Mouse (Mus musculus) ovary, adult 18-20 months (tissue): Measurements from ENCODE around the gene Efhb.

Source experiments
- DNase-seq: peaks from one replicate; pipeline ENCODE4 v3.0.0; 2022; ENCODE audit warnings: low spot score, mixed read lengths

Efhb gene

DNA sequence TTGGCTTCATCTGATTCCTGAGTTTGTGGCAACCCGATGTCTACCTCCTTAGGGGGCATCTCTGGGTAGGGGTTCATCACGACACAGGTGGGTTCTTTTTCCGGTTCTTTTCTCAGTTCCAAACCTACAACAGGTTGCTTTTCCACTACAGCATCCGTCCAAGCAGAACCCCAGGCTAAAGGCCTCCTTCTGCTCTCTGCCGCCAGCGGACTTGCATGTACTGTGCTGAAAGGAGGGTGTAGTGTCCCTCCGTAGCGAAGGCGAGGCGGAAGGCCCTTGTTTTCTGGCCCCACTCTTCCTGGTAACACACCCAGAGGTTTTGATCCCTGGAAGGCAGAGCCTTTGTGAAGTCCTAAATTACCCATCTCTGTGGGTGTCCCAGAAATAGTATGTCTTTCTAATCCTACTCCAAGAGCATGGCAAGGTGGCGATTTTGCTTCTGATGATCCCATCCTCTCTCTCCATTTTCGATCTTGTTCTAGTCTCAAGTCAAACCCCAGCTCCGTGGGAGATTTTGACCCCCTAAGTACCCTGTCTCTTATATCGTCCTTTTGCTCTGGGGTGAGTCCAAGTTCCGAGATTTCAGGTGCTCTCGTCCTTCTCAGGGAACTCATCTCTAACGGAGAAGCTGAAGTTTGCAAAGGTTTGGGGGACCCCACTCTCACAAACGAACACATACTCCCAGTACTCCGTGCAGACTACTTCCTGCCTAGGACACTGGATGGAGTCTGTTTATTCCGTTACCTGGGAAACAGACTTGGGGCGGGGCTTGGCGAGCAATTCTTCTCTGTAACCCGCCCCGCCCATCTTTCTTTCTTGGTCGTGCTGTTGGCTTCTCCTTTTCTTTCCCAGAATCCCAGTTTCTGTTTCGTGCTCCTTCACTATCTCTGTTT is at the start of gene Efhb:
TSS of gene Efhb (minus strand) at position 719 of the 893 bp plus-strand sequence.
- peak; percentile 89 for DNase-seq

DNA sequence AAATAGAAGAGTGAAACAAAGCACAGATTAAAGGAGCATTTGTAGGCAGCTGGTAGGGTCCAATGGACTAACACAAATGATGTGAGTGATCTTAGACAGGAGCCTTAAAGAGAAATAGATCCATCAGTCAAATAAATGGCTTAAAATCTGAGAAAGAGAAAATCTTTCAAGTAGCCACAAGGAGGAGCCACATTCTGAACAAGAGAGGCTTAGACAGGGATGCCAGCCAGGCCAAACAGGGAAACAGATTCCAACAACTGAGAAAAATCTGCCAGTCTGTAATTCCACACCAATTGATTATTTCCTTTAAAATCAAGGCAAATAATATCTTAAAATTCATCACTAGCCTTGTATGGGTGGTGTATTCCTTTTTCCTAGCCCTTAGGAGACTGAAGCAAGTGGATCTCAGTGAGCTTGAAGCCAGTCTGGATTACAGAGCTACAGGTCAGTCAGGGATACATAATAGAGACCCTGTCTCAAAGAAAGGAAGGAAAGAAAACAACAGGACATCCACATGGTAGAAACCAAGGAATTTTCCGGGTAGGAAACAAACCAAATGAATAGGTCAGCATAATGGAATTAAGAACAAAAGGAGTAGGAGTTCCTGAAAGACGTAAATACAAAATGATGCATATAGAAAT is 49.3 kb upstream of the Efhb start:
- no peak for DNase-seq

DNA sequence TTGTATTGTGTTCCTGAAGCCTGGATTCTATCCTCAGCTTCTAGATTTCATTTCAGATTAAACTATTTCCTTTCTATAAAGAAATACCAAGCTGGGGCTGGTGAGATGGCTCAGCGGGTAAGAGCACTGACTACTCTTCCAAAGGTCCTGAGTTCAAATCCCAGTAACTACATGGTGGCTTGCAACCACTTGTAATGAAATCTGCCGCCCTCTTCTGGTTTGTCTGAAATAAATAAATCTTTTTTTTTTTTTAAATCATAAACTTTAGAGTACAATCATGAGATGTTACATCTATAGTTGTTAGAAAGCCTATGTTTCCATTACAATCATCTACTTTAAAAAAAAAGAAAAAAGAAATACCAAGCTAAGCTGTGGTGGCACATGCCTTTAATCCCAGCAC is 39.8 kb upstream of the Efhb start:
- DNase-seq = no peak

DNA sequence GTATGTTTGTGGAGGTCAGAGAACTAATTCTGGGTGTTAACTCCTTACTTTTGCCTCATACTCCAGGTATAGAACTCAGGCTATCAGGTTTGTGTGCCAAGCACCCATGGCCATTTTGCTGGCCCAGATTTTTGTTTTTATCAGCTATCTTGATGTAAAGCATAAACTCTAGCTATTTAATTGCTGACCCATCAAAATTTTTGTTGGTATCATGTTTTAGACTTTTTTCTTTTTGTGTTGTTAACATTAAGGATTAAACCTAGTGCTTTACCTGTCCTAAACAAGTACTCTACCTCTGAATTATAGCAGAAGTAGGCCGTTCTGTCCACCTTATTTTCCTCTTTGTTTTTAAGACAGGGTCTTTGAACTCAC is 25.9 kb upstream of the Efhb start:
- DNase-seq = no peak

DNA sequence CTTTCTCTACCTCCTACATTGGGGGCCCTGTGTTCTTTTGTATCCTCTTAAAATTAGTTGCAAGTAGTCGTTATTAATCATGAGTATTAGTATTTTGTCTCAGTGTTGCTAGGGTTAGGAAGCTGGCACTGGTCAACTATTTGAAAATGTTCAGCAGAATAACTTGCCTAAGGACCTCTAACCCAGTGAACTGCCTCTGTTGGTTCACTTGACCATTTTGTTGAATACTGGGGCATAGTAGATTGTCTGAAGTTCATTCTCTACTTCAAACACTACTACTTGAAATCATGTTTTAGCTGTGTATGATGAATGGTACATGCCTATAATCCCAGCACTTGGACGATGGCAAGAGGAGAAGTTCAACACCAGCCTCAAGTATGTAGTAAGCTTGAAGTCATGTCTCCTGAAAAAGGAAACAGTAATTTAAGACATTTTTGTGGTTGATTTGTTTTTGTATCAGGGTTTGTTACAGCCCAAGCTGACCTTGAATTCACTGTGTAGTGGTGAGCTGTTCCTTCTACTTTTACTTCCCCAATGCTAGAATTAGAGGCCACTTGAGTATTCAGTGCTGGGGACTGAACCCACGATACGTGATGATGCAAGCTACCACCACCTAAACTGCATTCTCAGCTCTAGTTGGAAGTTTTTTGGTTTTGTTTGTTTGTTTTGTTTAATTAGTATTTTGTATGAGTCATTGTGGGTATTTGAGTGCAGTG is 25.3 kb upstream of the Efhb start:
- DNase-seq = no peak

DNA sequence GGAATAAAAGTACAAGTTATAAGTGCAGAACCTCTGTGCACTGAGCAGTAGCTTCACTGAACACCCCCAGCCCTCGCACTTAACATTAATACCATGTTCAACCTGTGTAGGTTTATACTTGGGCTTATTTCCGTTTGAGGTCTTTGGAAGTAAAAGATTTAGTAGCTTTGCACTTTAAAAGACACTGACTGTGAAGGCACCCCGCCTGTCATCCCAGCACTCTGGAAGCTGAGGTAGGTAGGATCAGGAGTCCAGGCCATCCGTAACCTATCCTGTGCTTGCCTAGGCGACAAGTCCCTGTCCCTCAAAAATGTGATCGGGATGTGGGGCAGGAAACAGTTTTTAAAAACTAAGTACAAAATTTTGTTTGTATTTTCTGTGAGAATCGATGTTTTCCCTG is 17.3 kb upstream of the Efhb start:
- no peak for DNase-seq

DNA sequence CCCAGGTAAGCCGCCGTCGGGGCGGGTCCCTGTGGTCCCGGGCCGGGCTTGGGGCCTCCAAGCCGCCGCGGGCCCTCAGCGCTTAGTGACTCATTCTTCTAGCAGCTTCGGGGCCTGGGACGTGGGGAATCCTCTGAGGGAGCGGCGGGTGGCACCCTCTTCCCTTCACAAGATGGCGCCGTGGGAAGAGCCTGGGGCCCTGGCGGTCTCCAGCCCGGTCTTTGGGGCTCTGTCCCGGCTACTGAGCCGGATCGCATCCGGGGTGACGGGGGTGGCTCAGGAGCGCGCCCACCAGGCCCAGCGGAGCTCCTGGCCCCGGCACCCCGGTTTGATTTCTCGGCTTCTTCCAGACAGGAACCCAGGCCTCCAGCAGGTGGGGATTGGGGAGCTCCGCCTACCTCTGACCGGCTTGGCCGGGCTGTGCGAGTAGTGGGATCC is 16.5 kb upstream of the Efhb start:
- peak; percentile 41 for DNase-seq

DNA sequence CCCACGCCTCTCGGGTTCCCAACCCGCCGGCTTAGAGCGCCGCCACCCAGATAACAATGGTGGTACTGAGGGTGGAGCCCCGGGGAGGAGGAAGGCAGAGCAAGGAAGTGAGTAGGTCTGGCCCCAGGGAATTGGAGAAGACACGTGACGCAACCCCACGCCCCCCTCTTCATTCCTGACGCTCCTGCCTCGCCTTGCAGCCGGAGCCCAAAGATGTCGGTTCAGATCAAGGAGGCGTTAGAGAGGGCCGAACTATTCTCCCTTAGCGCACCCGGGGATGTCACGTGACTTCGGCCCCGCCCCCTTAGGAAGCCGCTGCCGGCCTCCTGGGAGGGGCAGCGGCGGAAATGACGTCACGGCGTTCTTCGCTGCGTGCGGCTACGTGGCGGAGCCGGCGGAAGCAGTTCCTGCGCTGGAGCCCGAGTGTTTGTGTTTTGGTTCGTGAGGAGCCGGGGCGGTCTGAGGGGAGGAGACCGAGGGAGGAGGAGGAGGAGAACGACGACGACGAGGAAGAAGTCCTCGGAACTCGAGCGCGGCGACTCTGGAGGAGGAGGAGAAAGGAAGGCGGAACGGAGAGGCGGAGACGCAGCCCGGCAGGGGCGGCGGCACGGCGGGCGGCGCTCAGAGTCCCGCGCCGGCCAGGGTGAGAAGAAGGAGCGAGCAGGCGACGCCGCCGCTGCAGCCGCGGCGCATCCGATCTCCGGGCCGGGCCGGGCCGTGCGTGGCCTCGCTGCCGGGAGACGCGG is 15.9 kb upstream of the Efhb start, which contains the start of gene Rab5a:
TSS of gene Rab5a (plus strand) at position 377 of the 746 bp plus-strand sequence.
- peak; percentile 99 for DNase-seq

DNA sequence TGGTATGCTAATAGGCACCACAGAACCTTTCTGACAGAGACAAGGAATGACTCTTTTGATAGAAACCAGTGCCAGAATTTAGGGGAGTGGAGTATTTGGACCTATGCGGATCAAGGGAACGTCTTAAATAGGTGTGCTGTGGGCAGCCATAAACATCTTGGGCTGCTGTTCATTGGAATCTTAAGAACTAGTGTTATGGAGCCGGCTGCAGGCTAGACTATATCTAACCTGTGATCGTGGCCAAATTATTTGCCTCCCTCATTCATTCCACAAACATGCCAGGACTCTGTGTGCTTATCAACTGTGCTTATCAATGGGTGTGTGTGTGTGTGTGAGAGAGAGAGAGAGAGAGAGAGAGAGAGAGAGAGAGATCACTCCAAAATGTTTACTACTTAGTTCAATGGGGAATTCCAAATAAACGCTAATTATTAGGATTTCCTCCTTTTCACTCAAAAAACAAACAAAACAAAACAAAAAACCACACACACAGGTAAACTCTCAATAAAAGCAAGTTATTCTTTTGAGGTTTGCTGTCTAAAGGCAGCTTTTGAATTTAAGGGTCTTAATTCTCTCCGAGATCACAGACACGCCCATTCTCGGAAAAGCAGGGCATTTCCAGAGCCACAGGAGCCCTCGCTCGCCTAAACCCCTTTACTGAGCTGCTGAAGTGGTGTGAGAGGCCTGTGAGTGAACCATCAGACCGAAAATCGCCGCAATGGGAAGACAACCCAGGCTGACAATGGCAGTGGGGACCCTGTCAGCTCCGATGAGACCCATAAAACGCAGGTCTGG is 15.1 kb upstream of the Efhb start:
- DNase-seq = no peak

DNA sequence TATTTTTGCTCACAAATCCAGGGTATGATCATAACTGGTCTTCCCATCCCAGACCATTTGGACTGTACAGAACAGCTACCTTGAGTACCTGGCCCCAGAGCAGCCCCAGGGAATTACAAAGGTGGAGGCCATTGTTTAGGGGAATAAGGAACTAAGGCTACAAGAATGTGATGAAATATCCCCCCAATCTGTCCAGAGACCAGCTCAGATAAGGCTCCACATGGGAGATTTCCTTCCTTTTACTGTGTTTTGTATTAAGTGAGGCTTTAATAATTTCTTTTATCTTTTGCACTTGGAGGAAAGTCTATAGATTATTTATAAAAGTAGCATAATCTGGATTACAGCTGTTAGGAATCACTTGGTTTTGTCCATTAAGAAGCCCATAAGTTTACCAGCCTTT is 5.6 kb upstream of the Efhb start:
- DNase-seq = no peak

DNA sequence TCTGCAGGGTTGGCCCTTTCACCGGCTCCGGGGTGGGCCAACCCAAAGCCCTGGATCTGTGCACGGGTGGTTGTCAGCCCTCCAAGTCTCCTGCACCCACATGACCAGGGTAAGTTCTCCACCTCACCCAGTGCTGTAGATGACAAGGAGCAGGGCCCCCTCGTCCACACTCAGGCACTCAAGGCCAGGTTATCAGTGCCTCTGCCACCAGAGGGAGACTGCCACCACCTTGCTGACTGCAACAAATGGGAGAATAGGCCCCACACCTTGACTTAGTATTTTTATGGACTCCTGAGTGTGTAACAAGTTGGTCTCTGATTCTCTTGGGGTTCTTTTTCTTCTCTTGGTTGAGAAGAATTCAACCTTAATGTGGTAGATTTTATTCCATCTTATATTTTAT is 2.4 kb upstream of the Efhb start:
- DNase-seq = no peak

DNA sequence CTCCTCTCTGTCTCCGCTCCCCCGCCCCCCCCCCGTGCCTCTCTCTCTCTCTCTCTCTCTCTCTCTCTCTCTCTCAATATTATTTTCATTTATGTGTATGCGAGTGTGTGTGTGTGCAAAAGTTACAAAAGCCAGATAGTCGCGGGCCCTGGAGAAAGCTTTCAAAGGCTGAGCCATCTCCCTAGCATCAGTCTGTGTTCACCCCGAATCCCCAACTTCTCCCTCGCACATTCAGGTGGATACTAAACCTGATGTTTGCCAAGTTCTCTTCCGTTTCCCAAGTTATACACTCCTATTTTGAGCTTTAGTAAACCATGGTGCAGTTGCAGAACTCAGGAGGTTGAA is 347 bp upstream of the Efhb start:
- DNase-seq = no peak

DNA sequence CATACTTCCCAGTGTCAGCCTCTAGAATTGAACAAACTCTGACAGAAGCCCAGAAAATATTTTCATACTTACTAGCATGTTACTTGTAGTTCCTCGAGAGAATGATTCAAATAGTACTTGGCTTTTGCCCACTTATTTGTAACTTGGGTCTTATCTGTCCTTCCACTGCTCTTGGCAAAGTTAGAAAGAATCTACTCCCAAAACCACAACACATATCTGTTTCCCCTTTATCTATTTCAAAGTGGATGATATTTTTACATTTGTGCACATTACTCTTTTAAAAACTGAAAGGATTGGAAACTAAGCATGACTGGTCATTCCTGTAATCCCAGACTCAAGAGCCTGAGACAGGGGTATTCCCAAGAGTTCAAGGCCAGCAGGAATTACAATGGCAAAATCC is 6.4 kb downstream of the Efhb start:
- no peak for DNase-seq

DNA sequence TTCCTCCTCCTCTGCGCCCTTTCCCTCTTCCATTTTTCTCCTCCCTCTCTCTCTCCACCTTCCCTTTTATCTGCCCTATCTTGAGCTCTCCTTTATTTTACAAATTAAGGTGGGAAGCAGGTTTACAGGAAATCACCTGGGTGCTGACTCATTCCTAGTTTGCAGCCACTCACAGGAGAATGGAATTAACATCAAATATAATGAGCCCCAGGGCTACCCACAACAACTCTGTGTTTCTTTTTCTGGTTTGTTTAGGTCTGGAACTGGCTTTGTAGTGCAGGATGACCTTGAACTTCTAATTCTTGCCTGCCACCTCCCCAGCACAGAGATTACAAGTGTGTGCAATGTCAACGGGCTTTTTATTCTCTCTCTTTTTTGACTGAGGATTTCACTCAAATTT is 7.0 kb downstream of the Efhb start:
- DNase-seq = no peak

DNA sequence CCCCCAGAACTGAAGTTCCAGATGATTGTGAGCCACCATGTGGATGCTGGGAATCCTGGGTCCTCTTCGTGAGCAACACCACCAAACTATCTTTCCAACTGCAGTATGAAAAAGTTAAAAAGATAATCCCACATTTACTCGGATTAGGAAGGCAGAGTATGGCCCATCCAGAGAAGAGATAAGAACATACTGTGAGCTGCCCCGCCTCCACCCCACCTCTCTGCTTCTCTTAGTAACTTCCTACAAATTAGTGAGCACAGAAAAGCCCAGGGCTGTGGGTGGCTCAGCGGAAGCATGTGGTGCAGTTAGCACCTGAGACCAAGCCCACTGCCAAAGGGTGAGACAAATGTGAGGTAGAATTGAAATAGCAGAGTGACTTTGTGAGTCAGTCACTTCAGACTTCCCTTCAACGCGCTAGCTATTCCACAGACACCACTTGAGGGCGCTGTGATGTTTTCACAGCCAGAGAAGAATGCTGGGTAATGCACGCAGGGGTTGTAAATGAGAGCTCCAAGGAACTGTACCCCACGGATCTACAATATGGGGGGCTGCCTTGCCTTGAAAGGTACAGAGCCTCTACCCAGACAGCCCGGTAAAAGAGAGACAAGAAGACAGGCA is 60.3 kb downstream of the Efhb start:
- DNase-seq = peak; percentile 42

DNA sequence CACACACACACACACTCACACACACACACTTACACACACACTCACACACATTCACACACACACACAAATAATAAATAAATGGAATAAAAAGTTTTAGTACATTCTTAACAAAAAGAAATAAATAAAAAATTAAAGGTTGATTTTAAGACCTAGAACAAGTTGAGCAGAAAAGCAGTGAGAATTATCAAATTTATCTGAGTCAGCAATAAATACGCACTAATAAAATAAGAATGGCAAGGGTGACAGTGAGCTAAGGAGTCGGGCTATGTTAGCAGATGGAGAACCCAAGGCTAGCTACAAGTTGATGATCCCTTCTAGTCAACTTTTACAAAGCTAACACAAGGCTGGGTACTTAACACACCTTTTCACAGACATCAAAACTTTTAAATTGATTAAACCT is 69.9 kb downstream of the Efhb start:
- DNase-seq = no peak

DNA sequence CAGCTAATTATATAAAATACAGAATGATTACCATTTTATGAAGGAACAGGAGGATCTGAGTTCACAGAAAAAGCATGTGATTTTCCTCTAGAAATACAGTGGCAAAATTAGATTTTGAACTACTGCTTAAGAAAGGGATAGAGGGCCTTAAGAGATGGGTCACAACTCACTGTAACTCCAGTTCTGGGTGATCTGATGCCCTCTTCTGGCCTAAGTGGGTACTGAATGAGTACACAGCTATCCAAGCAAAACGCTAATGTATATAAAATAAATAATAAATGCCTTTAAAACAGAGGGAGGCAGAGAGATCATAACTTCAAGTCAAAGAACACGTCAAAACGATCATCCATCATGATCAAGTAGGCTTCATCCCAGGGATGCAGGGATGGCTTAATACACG is 73.6 kb downstream of the Efhb start:
- DNase-seq = no peak

DNA sequence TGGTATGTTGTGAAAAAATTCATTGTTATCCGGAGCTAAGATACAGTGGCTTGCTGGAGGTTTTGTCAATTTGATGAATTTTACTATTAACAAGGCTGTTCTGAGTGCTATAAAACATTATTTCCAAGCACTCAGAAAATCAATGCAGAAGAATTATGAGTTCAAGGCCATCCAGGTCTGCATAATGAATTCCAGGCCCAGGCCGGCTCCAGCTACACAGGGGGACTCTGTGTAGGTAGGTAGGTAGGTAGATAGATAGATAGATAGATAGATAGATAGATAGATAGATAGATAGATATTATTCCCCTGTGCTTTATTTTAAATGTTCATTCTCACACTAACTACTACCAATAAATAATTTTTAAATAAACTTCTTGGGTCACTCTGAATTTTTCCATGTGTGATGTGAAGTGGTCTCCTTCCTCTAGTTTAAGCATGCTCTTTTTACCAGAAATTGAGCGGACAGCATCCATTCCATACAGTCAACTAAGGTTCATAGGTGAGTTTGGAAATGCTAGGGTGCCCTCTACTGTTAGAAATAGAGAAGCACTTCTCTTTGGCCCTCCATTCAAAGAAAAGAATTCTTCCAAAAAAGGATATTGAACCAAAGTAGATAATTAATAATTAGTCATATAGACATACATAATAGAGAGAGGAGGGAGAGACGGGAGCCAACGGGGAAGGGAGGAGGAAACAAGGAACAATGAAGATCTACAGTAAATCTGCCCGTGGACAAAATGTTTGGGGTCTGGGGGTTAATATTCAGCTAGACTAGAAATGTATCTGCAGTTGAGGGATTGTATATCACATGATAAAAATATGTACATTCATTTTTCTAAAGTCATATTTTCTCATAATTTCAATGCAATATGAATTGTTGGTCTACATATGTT is 75.3 kb downstream of the Efhb start:
- no peak for DNase-seq

DNA sequence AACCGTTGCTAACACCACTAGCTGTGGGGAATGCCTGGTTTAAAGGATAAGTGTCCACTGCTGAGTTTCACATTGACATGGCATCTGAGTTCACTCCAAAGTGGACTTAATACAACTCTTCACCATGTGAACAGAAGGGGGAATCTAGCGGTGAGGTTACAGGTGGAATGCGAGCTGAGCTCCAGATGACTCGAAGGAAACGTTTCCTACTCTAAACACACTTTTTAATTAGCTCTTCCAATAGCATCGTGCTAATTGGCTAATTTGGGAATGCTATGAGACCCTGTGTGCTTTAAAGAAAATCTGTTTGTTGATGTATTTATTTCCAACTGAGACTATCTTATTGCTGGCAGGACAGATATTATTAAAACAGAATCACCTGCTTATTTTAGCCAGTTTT is 76.3 kb downstream of the Efhb start:
- DNase-seq = no peak

DNA sequence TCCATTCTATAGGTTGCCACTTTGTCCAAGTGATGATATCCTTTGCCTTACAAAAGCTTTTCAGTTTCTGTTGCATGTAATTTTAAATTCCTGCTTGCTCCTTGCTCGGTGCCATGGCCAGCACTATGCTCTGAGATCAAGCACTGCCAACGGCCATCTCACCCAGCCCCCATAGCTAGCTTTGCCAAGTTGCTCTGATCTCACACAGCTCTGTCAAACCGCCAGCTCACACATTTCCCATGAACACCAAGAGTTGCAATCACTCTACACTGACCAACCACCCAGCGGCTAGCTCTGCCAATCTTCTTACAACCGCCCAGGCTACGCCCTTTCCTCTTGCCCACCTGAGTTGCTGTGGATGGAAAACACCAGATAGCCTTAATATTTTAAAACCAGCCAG is 99.0 kb downstream of the Efhb start:
- no peak for DNase-seq
